Comparison of ENCODE assay signal across 8 mouse cellular contexts in the genomic region with DNA sequence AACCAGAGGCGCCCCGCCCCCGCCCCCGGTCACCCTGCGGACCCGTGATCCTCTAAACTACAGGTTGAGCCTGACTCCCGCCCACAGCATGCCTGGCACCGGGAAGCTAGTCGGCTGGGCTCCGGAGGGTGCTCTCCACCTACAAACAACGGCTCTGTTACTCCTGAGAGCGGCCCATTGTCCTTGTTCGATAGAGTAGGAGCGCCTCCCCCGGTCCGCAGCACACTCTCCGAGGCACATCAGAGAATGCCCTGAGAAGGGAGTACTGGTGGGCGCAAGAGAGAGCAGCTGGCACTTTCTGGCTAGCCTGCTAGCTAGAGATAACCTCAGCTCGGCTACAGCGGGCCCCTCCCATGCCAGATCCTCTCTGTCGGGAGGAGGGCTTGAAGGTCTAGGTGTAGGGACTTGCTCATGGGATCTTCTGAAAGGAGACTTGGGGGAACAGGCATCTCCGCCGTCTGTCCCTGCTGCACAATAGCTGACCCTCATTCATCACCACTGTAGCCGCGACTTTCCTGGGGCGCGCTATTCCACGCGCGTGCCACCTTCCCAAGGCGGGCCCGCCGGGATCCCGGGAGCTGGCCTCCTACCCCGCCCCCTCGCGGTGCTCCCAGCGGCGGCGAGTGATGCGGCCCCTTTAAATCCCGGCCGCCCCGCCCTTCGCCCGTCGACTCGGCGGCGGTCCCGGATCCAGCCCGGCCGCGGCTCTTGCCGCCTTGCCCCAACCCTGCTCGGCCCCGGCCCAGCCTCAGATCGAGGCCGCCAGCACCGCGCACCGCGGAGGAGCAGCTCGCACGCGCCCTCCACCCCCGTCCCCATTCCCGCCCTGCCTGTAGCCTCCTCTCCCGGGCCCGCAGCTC. TPM values are rescaled to one million over a fixed set of nuclear protein-coding genes. Genes with fewer than 3 reads are reported as not detected.
A peak's percentile ranks its signal among the peaks of the same experiment; 100 is the strongest.
DNase-seq lines count a peak whose midpoint lies in the region; ATAC-seq and TF ChIP-seq lines count a peak whose summit lies in the region.

No protein-coding gene starts in this region.

- H3K27me3 ChIP-seq in forebrain, embryonic 11.5 days (ENCODE audit: control insufficient read depth, insufficient read depth, low read length) = peaks cover 2% of the 10 kb centered on the region; the same call in 1 of the 2 replicates
- no peaks in the 10 kb centered on the region for H3K27me3 ChIP-seq in heart, postnatal 0 days (ENCODE audit: control insufficient read depth, insufficient read depth, low read length)
- no peaks in the 10 kb centered on the region for H3K27me3 ChIP-seq in thymus, adult 2 months (ENCODE audit: control insufficient read depth, insufficient read depth, low read length)

- peaks cover 19% of the 10 kb centered on the region for H3K4me1 ChIP-seq in forebrain, embryonic 11.5 days (replicated peaks; ENCODE audit: control insufficient read depth, insufficient read depth, low read length)
- H3K4me1 ChIP-seq in heart, postnatal 0 days (ENCODE audit: control insufficient read depth, insufficient read depth) = peaks cover 19% of the 10 kb centered on the region
- peaks cover 28% of the 10 kb centered on the region for H3K4me1 ChIP-seq in lung, adult 2 months (ENCODE audit: control insufficient read depth, insufficient read depth, low read length)
- H3K4me1 ChIP-seq in thymus, adult 2 months (replicated peaks; ENCODE audit: control insufficient read depth, insufficient read depth, low read length) = peaks cover 22% of the 10 kb centered on the region

- DNase-seq in ES-CJ7 (ENCODE audit: low read depth, low spot score) = peak; percentile 69
- peak; percentile 88 for DNase-seq in c-Kit-positive CD71-positive TER-119-negative erythroid progenitor cells, embryonic 14.5 days (ENCODE audit: low read depth)
- DNase-seq in forebrain, embryonic 11.5 days (ENCODE audit: low spot score) = peak; percentile 89
- peak; percentile 80 for DNase-seq in heart, postnatal 0 days (ENCODE audit: low spot score)
- DNase-seq in kidney, postnatal 36 days = peak; percentile 91 to 97
- peak; percentile 90 for DNase-seq in lung, adult 2 months
- peak; percentile 69 for DNase-seq in thymus, adult 2 months

- TF ChIP-seq EP300 in heart, postnatal 0 days (IDR thresholded peaks at IDR 0.05; ENCODE audit: low read depth) = no peak

- no peaks in the 10 kb centered on the region for H3K36me3 ChIP-seq in forebrain, embryonic 11.5 days (ENCODE audit: control insufficient read depth, insufficient read depth, low read length)
- H3K36me3 ChIP-seq in heart, postnatal 0 days (replicated peaks; ENCODE audit: control insufficient read depth, insufficient read depth, low read length) = no peaks in the 10 kb centered on the region
- H3K36me3 ChIP-seq in thymus, adult 2 months (ENCODE audit: control insufficient read depth, insufficient read depth, low read length) = no peaks in the 10 kb centered on the region

- TF ChIP-seq POLR2A in lung, adult 2 months (IDR thresholded peaks at IDR 0.05; ENCODE audit: borderline replicate concordance, extremely low read depth, low read depth, low read length) = peak; percentile 38; the same call in 1 of the 2 replicates
- no peak; the same call in 1 of the 2 replicates for TF ChIP-seq POLR2A in thymus, adult 2 months (IDR thresholded peaks at IDR 0.05; ENCODE audit: control insufficient read depth, extremely low read depth, insufficient read depth, low read length, poor library complexity)

- H3K9ac ChIP-seq in forebrain, embryonic 11.5 days (ENCODE audit: low read length) = peak overlapping the region; percentile 94
- peak overlapping the region; percentile 87 for H3K9ac ChIP-seq in heart, postnatal 0 days (replicated peaks; ENCODE audit: low read depth, low read length)

- under 1% methylated on average over 68 of the region's 70 CpGs for WGBS in forebrain, embryonic 11.5 days
- WGBS in heart, postnatal 0 days = under 1% methylated on average over 50 of the region's 70 CpGs
- WGBS in lung, adult 2 months = under 1% methylated on average over 68 of the region's 70 CpGs
- under 1% methylated on average over 70 of the region's 70 CpGs for whole genome bisulfite sequencing in thymus, adult 2 months

- peak overlapping the region; percentile 86 for H3K4me3 ChIP-seq in forebrain, embryonic 11.5 days (ENCODE audit: low read depth, low read length)
- H3K4me3 ChIP-seq in heart, postnatal 0 days (ENCODE audit: low read depth, low read length) = peak overlapping the region; percentile 75
- peak overlapping the region; percentile 74 for H3K4me3 ChIP-seq in lung, adult 2 months (replicated peaks; ENCODE audit: extremely low read depth, low read depth, low read length)
- H3K4me3 ChIP-seq in thymus, adult 2 months (ENCODE audit: control insufficient read depth, insufficient read depth, low read length) = peak overlapping the region; percentile 70

- H3K4me2 ChIP-seq in forebrain, embryonic 11.5 days (ENCODE audit: low read depth, low read length, severe bottlenecking) = peak overlapping the region; percentile 95
- peak overlapping the region; percentile 77 for H3K4me2 ChIP-seq in heart, postnatal 0 days (ENCODE audit: low read depth, low read length)

- no peaks in the 10 kb centered on the region for H3K9me3 ChIP-seq in forebrain, embryonic 11.5 days (ENCODE audit: control insufficient read depth, low read length)
- H3K9me3 ChIP-seq in heart, postnatal 0 days (replicated peaks; ENCODE audit: control insufficient read depth, low read length) = no peaks in the 10 kb centered on the region

- TF ChIP-seq CTCF in heart, postnatal 0 days (IDR thresholded peaks at IDR 0.05; ENCODE audit: low read depth) = peak; percentile 31
- no peak for TF ChIP-seq CTCF in lung, adult 2 months (IDR thresholded peaks at IDR 0.05; ENCODE audit: insufficient read depth, low read length)
- peak; percentile 29; the same call in 1 of the 2 replicates for TF ChIP-seq CTCF in thymus, adult 2 months (IDR thresholded peaks at IDR 0.05; ENCODE audit: borderline replicate concordance, control insufficient read depth, extremely low read depth, insufficient read depth, low read length, poor library complexity)

- peak overlapping the region; percentile 74 for H3K27ac ChIP-seq in forebrain, embryonic 11.5 days (ENCODE audit: low read depth, low read length)
- H3K27ac ChIP-seq in heart, postnatal 0 days (ENCODE audit: low read depth) = peak overlapping the region; percentile 84
- H3K27ac ChIP-seq in thymus, adult 2 months (ENCODE audit: control insufficient read depth, insufficient read depth, low read length) = no peak overlapping the region

- peak; percentile 89 for ATAC-seq in forebrain, embryonic 11.5 days (replicated peaks; ENCODE audit: low FRiP score)
- peak; percentile 83 for ATAC-seq in heart, postnatal 0 days (ENCODE audit: insufficient read depth, low read depth)
- ATAC-seq in neutrophil, adult 5-6 weeks (ENCODE audit: extremely low read depth, insufficient number of reproducible peaks, low FRiP score, poor library complexity, severe bottlenecking) = peak; percentile 29

RNA-seq across cellular contexts. Expression of a gene that starts 13.5 kb away (rescaled TPM):
- 0.51 and 0.81 TPM in 2 replicates for polyA plus RNA-seq in forebrain, embryonic 11.5 days (2014; fragmentation: Nextera tagmentation; extraction: Ambion mirVana)
- total RNA-seq in heart, postnatal 0 days (2014; rRNA removed; ENCODE audit: low replicate concordance) = 5.1 TPM in 1 of 2 replicates, not detected in the other
- polyA plus RNA-seq in heart, postnatal 0 days (2015; fragmentation: Nextera tagmentation; extraction: Ambion mirVana) = 2.2 TPM in 2 replicates
- 106 and 119 TPM in 2 replicates for polyA plus RNA-seq in lung, adult 2 months (2012; rRNA removed)
- 2.1 TPM in 1 of 2 replicates, not detected in the other for total RNA-seq in neutrophil, adult 5-6 weeks (2017)
- 34.4 and 46.9 TPM in 2 replicates for polyA plus RNA-seq in thymus, adult 2 months (2012; rRNA removed)

RNA-seq across cellular contexts. Expression of a gene that starts 14.2 kb away (rescaled TPM):
- 24.2 and 30.9 TPM in 2 replicates for polyA plus RNA-seq in forebrain, embryonic 11.5 days (2014; fragmentation: Nextera tagmentation; extraction: Ambion mirVana)
- total RNA-seq in heart, postnatal 0 days (2014; rRNA removed; ENCODE audit: low replicate concordance) = 69.2 and 90.6 TPM in 2 replicates
- polyA plus RNA-seq in heart, postnatal 0 days (2015; fragmentation: Nextera tagmentation; extraction: Ambion mirVana) = 39.4 and 39.6 TPM in 2 replicates
- 77.4 and 91.7 TPM in 2 replicates for polyA plus RNA-seq in lung, adult 2 months (2012; rRNA removed)
- 4.4 and 5.5 TPM in 2 replicates for total RNA-seq in neutrophil, adult 5-6 weeks (2017)
- 29.5 and 29.7 TPM in 2 replicates for polyA plus RNA-seq in thymus, adult 2 months (2012; rRNA removed)

RNA-seq across cellular contexts. Expression of a gene that starts 14.3 kb away (rescaled TPM):
- 148 and 164 TPM in 2 replicates for polyA plus RNA-seq in forebrain, embryonic 11.5 days (2014; fragmentation: Nextera tagmentation; extraction: Ambion mirVana)
- 236 and 249 TPM in 2 replicates for total RNA-seq in heart, postnatal 0 days (2014; rRNA removed; ENCODE audit: low replicate concordance)
- polyA plus RNA-seq in heart, postnatal 0 days (2015; fragmentation: Nextera tagmentation; extraction: Ambion mirVana) = 244 and 267 TPM in 2 replicates
- 249 and 251 TPM in 2 replicates for polyA plus RNA-seq in lung, adult 2 months (2012; rRNA removed)
- total RNA-seq in neutrophil, adult 5-6 weeks (2017) = 438 and 455 TPM in 2 replicates
- polyA plus RNA-seq in thymus, adult 2 months (2012; rRNA removed) = 159 and 173 TPM in 2 replicates

RNA-seq across cellular contexts. Expression of a gene that starts 50.7 kb away (rescaled TPM):
- 20.1 and 21.1 TPM in 2 replicates for polyA plus RNA-seq in forebrain, embryonic 11.5 days (2014; fragmentation: Nextera tagmentation; extraction: Ambion mirVana)
- total RNA-seq in heart, postnatal 0 days (2014; rRNA removed; ENCODE audit: low replicate concordance) = 6.3 and 18.6 TPM in 2 replicates
- polyA plus RNA-seq in heart, postnatal 0 days (2015; fragmentation: Nextera tagmentation; extraction: Ambion mirVana) = 7.7 and 7.9 TPM in 2 replicates
- 2.7 and 4.5 TPM in 2 replicates for polyA plus RNA-seq in lung, adult 2 months (2012; rRNA removed)
- 2.2 and 2.9 TPM in 2 replicates for total RNA-seq in neutrophil, adult 5-6 weeks (2017)
- 8.7 and 8.9 TPM in 2 replicates for polyA plus RNA-seq in thymus, adult 2 months (2012; rRNA removed)

Comparison
In these comparisons a context has a peak if more than half of its experiments do, and no peak if none do; other contexts are left out.
1. ATAC-seq: peak in every context shown above with its lines; median percentile 89 in forebrain, embryonic 11.5 days; 83 in heart, postnatal 0 days; 29 in neutrophil, adult 5-6 weeks.
2. RNA of a gene that starts 13.5 kb away (polyA plus RNA-seq): 106 to 119 TPM in lung, adult 2 months and 34.4 to 46.9 TPM in thymus, adult 2 months; 2.2 TPM in heart, postnatal 0 days and 0.51 to 0.81 TPM in forebrain, embryonic 11.5 days; every median in the first group is over 10 times any median in the second.
3. Peak in every context shown above with its lines, with median percentiles within 50 percentile points of each other: DNase-seq and H3K4me3 ChIP-seq.